9 mouse cellular contexts compared by ENCODE assay signal in genomic region chr9:52298329-52298728, GRCm38 (mm10).
DNase-seq lines count a peak whose midpoint lies in the region; ATAC-seq and TF ChIP-seq lines count a peak whose summit lies in the region.
"Had no signal": no experiment of that assay in that cellular context is flagged by ENCODE, and none has a peak within 500 bp of the region (broad histone marks: within the 10 kb centered on the region; RNA-seq: fewer than 3 reads in every experiment).

No protein-coding gene starts in this region.

- no peaks in the 10 kb centered on the region for H3K9me3 ChIP-seq in kidney, embryonic 15.5 days (replicated peaks)
- H3K9me3 ChIP-seq in MEL (replicated peaks; ENCODE audit: insufficient read depth, low read length): no peaks in the 10 kb centered on the region
- H3K9me3 ChIP-seq: lung, embryonic 15.5 days had no signal

- TF ChIP-seq POLR2A in MEL (IDR thresholded peaks at IDR 0.05; ENCODE audit: control insufficient read depth in 1 of 2, insufficient read depth in 1 of 2, low read depth in 1 of 2, low read length in 2 of 2, poor library complexity in 1 of 2): no peak

- no peaks in the 10 kb centered on the region for H3K27me3 ChIP-seq in kidney, embryonic 15.5 days
- peaks cover 6 to 10% of the 10 kb centered on the region in 2 experiments; a peak in 3 of 4 replicates for H3K27me3 ChIP-seq in MEL (ENCODE audit: control insufficient read depth in 1 of 2, insufficient read depth in 2 of 2, low read length in 2 of 2)
- H3K27me3 ChIP-seq: lung, embryonic 15.5 days had no signal

- no peak overlapping the region for H3K9ac ChIP-seq in kidney, embryonic 15.5 days
- H3K9ac ChIP-seq in MEL (ENCODE audit: control insufficient read depth, low read depth, low read length, poor library complexity, severe bottlenecking): no peak overlapping the region
- H3K9ac ChIP-seq: lung, embryonic 15.5 days had no signal

- H3K4me1 ChIP-seq in kidney, embryonic 15.5 days: 0 out of 2 replicates have a peak, but pooled peaks cover 2% of the 10 kb centered on the region
- H3K4me1 ChIP-seq in MEL (ENCODE audit: control insufficient read depth in 1 of 2, insufficient read depth in 2 of 2, low read length in 2 of 2): no peaks in the 10 kb centered on the region
- H3K4me1 ChIP-seq: lung, embryonic 15.5 days had no signal

- WGBS in kidney, embryonic 15.5 days: 10% methylated on average over 6 of the region's 6 CpGs

- intact Hi-C loops in gastrocnemius, postnatal 14 days (cut with DNase I; ENCODE audit: low total_unique reads): no loop called here

- no peak for ATAC-seq in kidney, embryonic 15.5 days (replicated peaks; ENCODE audit: low FRiP score)
- peak; percentile 87 for ATAC-seq in megakaryocyte progenitor cell, adult 5-6 weeks (replicated peaks; ENCODE audit: poor library complexity)

- TF ChIP-seq CTCF in MEL (IDR thresholded peaks at IDR 0.05 in 2 of 3, conservative IDR thresholded peaks at IDR 0.05 in 1 of 3; ENCODE audit: control insufficient read depth in 1 of 3, insufficient read depth in 1 of 3, low read depth in 2 of 3, low read length in 3 of 3, poor library complexity in 1 of 3, severe bottlenecking in 1 of 3): peak; percentile 32 to 75 (median 49); a peak in 5 of 6 replicates

- TF ChIP-seq RAD21 in MEL (IDR thresholded peaks at IDR 0.05; ENCODE audit: low read depth, low read length): peak; percentile 73

- no peaks in the 10 kb centered on the region for H3K36me3 ChIP-seq in kidney, embryonic 15.5 days
- no peaks in the 10 kb centered on the region for H3K36me3 ChIP-seq in MEL (ENCODE audit: control insufficient read depth in 1 of 2, insufficient read depth in 2 of 2, low read length in 2 of 2)
- H3K36me3 ChIP-seq: lung, embryonic 15.5 days had no signal

- TF ChIP-seq EP300 in MEL (IDR thresholded peaks at IDR 0.05; ENCODE audit: low read depth in 1 of 2, low read length in 2 of 2): no peak

- DNase-seq in kidney, adult 9 months: peak; percentile 33
- peak; percentile 40 for DNase-seq in CD4-positive helper T cell, adult 2 months (ENCODE audit: low read depth, low spot score)
- peak; percentile 56 for DNase-seq in MEL (ENCODE audit: low read depth, low spot score)
- peak; percentile 23 for DNase-seq in fibroblast of lung, adult 2 months (ENCODE audit: low read depth)
- no peak for DNase-seq in gastrocnemius, postnatal 14 days
- no peak for DNase-seq in natural killer cell, adult 2 months (ENCODE audit: low spot score in 2 of 2)

- H3K79me2 ChIP-seq in MEL (ENCODE audit: control insufficient read depth, insufficient read depth, low read length, poor library complexity): no peaks in the 10 kb centered on the region

- H3K4me2 ChIP-seq in kidney, embryonic 15.5 days: no peak overlapping the region
- H3K4me2 ChIP-seq: lung, embryonic 15.5 days had no signal

- H3K27ac ChIP-seq in kidney, embryonic 15.5 days: no peak overlapping the region
- no peak overlapping the region for H3K27ac ChIP-seq in MEL (ENCODE audit: control insufficient read depth, low read depth, low read length)
- H3K27ac ChIP-seq: lung, embryonic 15.5 days had no signal

- H3K4me3 ChIP-seq in kidney, embryonic 15.5 days (replicated peaks): no peak overlapping the region
- no peak overlapping the region for H3K4me3 ChIP-seq in MEL (ENCODE audit: control insufficient read depth in 1 of 2, insufficient read depth in 1 of 2, low read depth in 2 of 2, low read length in 2 of 2)
- H3K4me3 ChIP-seq: lung, embryonic 15.5 days had no signal

TF ChIP-seq in MEL, 35 proteins besides CTCF, POLR2A, EP300 and RAD21:
- peak; percentile 68 for TF ChIP-seq SMC3 (IDR thresholded peaks at IDR 0.05; ENCODE audit: low read depth, low read length)
- TF ChIP-seq ZC3H11A (IDR thresholded peaks at IDR 0.05; ENCODE audit: low read depth, low read length): peak; percentile 50; the same call in 1 of the 2 replicates
- no peak for TF ChIP-seq GATA1 (IDR thresholded peaks at IDR 0.05; ENCODE audit: low read depth, low read length)

Comparison
In these comparisons a context has a peak if more than half of its experiments do, and no peak if none do; other contexts are left out.
1. DNase-seq: peak in kidney, adult 9 months (single experiment), CD4-positive helper T cell, adult 2 months (single experiment), MEL (single experiment) and fibroblast of lung, adult 2 months (single experiment); none in gastrocnemius, postnatal 14 days (single experiment) and natural killer cell, adult 2 months (0 of 2).